14 mouse cellular contexts compared by ENCODE assay signal in genomic region chr11:11892993-11893602, GRCm38 (mm10). TPM values are rescaled to one million over a fixed set of nuclear protein-coding genes. Genes with fewer than 3 reads are reported as not detected.
DNase-seq lines count a peak whose midpoint lies in the region; ATAC-seq and TF ChIP-seq lines count a peak whose summit lies in the region.
"Had no signal": no experiment of that assay in that cellular context is flagged by ENCODE, and none has a peak within 500 bp of the region (broad histone marks: within the 10 kb centered on the region; RNA-seq: fewer than 3 reads in every experiment).

No protein-coding gene starts in this region.

- no peak overlapping the region for H3K9ac ChIP-seq in heart, postnatal 0 days (replicated peaks; ENCODE audit: low read depth, low read length)
- no peak overlapping the region for H3K9ac ChIP-seq in midbrain, postnatal 0 days (replicated peaks; ENCODE audit: low read length, poor library complexity, severe bottlenecking)
- H3K9ac ChIP-seq in midbrain, embryonic 11.5 days (ENCODE audit: low read length), result no peak overlapping the region
- H3K9ac ChIP-seq: liver, embryonic 14.5 days; midbrain, embryonic 13.5 days had no signal

- no peak overlapping the region for H3K4me2 ChIP-seq in heart, postnatal 0 days (ENCODE audit: low read depth, low read length)
- H3K4me2 ChIP-seq in midbrain, postnatal 0 days (ENCODE audit: low read depth, low read length, poor library complexity, severe bottlenecking), result no peak overlapping the region
- H3K4me2 ChIP-seq in midbrain, embryonic 11.5 days, result no peak overlapping the region
- H3K4me2 ChIP-seq in myocyte (ENCODE audit: low read depth), result peak overlapping the region; percentile 43
- H3K4me2 ChIP-seq: midbrain, embryonic 13.5 days had no signal

- H3K4me1 ChIP-seq in heart, postnatal 0 days (ENCODE audit: control insufficient read depth, insufficient read depth), result peaks cover 2% of the 10 kb centered on the region; the same call in 1 of the 2 replicates
- 0 out of 2 replicates have a peak, but pooled peaks cover 4% of the 10 kb centered on the region for H3K4me1 ChIP-seq in midbrain, postnatal 0 days (ENCODE audit: insufficient read depth, low read length)
- H3K4me1 ChIP-seq in midbrain, embryonic 11.5 days (ENCODE audit: control insufficient read depth, insufficient read depth, low read length), result peaks cover 2% of the 10 kb centered on the region; the same call in 1 of the 2 replicates

- H3K4me3 ChIP-seq in heart, postnatal 0 days (ENCODE audit: low read depth, low read length), result no peak overlapping the region
- H3K4me3 ChIP-seq in midbrain, postnatal 0 days (ENCODE audit: low read depth, low read length), result no peak overlapping the region
- no peak overlapping the region for H3K4me3 ChIP-seq in midbrain, embryonic 11.5 days (ENCODE audit: low read depth, low read length)
- no peak overlapping the region for H3K4me3 ChIP-seq in myocyte
- H3K4me3 ChIP-seq: midbrain, embryonic 13.5 days had no signal

- H3ac ChIP-seq in myocyte (ENCODE audit: control insufficient read depth, insufficient read length), result no peak overlapping the region

- peak overlapping the region; percentile 2; the same call in 1 of the 2 replicates for H3K27ac ChIP-seq in heart, postnatal 0 days (ENCODE audit: low read depth)
- no peak overlapping the region for H3K27ac ChIP-seq in midbrain, postnatal 0 days (ENCODE audit: low read depth, low read length)
- H3K27ac ChIP-seq in midbrain, embryonic 11.5 days (ENCODE audit: low read depth, low read length), result no peak overlapping the region
- H3K27ac ChIP-seq: liver, embryonic 14.5 days; macrophage; midbrain, embryonic 13.5 days had no signal

- TF ChIP-seq POLR2A in myocyte (IDR thresholded peaks at IDR 0.05; ENCODE audit: insufficient read length, low read depth), result no peak

- intact Hi-C loops in heart, postnatal 36 days (cut with DNase I), result no loop called here

- no peak for TF ChIP-seq CTCF in heart, postnatal 0 days (IDR thresholded peaks at IDR 0.05; ENCODE audit: low read depth)
- TF ChIP-seq CTCF in midbrain, postnatal 0 days (IDR thresholded peaks at IDR 0.05), result 0 out of 2 replicates have a peak, but pooled peaks have one; percentile 4

- no peak for TF ChIP-seq EP300 in heart, postnatal 0 days (IDR thresholded peaks at IDR 0.05; ENCODE audit: low read depth)

- no peak for DNase-seq in heart, postnatal 0 days (ENCODE audit: low spot score)
- DNase-seq in heart, postnatal 36 days, result no peak
- DNase-seq in midbrain, postnatal 0 days (ENCODE audit: low spot score), result no peak
- no peak for DNase-seq in midbrain, embryonic 11.5 days (ENCODE audit: low spot score, missing footprints)
- no peak for DNase-seq in cerebellum, adult 11-12 months
- DNase-seq in embryo, embryonic 9.5 days (ENCODE audit: extremely low spot score), result no peak
- DNase-seq: cerebellum, adult 9-11 months had no signal

- no peaks in the 10 kb centered on the region for H3K9me3 ChIP-seq in heart, postnatal 0 days (replicated peaks; ENCODE audit: control insufficient read depth, low read length)
- H3K9me3 ChIP-seq in midbrain, postnatal 0 days (ENCODE audit: low read length), result no peaks in the 10 kb centered on the region
- H3K9me3 ChIP-seq in midbrain, embryonic 11.5 days (ENCODE audit: control insufficient read depth, low read length), result no peaks in the 10 kb centered on the region
- H3K9me3 ChIP-seq: G1E; midbrain, embryonic 13.5 days had no signal

- H3K79me2 ChIP-seq in myocyte (ENCODE audit: control insufficient read depth, insufficient read depth), result no peaks in the 10 kb centered on the region

- 74% methylated on average over 10 of the region's 10 CpGs for WGBS in heart, postnatal 0 days
- 52% methylated on average over 10 of the region's 10 CpGs for WGBS in midbrain, postnatal 0 days
- 56% methylated on average over 10 of the region's 10 CpGs for WGBS in midbrain, embryonic 11.5 days

- ATAC-seq in heart, postnatal 0 days (ENCODE audit: insufficient read depth, low read depth), result no peak
- ATAC-seq in midbrain, postnatal 0 days (ENCODE audit: low FRiP score), result no peak
- no peak for ATAC-seq in midbrain, embryonic 11.5 days (ENCODE audit: low FRiP score)
- ATAC-seq: forebrain, embryonic 14.5 days; hindbrain, embryonic 16.5 days; midbrain, embryonic 13.5 days had no signal

- H3K36me3 ChIP-seq in heart, postnatal 0 days (replicated peaks; ENCODE audit: control insufficient read depth, insufficient read depth, low read length), result no peaks in the 10 kb centered on the region
- no peaks in the 10 kb centered on the region for H3K36me3 ChIP-seq in midbrain, postnatal 0 days (ENCODE audit: insufficient read depth, low read length)
- H3K36me3 ChIP-seq in midbrain, embryonic 11.5 days (ENCODE audit: control insufficient read depth, insufficient read depth, low read length), result no peaks in the 10 kb centered on the region
- no peaks in the 10 kb centered on the region for H3K36me3 ChIP-seq in myocyte (ENCODE audit: control insufficient read depth, insufficient read depth)
- H3K36me3 ChIP-seq: G1E; midbrain, embryonic 13.5 days had no signal

- no peaks in the 10 kb centered on the region for H3K27me3 ChIP-seq in heart, postnatal 0 days (ENCODE audit: control insufficient read depth, insufficient read depth, low read length)
- H3K27me3 ChIP-seq in midbrain, postnatal 0 days (ENCODE audit: insufficient read depth, low read length), result no peaks in the 10 kb centered on the region
- no peaks in the 10 kb centered on the region for H3K27me3 ChIP-seq in midbrain, embryonic 11.5 days (ENCODE audit: control insufficient read depth, insufficient read depth, low read length)
- H3K27me3 ChIP-seq in myocyte (ENCODE audit: control insufficient read depth, insufficient read depth, insufficient read length), result no peaks in the 10 kb centered on the region
- H3K27me3 ChIP-seq: midbrain, embryonic 13.5 days had no signal

TF ChIP-seq in myocyte, 11 proteins besides CTCF, POLR2A, EP300 and RAD21:
- TF ChIP-seq TCF12 (IDR thresholded peaks at IDR 0.05; ENCODE audit: insufficient read depth, poor library complexity, severe bottlenecking), result peak; percentile 88
- TF ChIP-seq TCF3 (IDR thresholded peaks at IDR 0.05; ENCODE audit: insufficient read length, low read depth), result peak; percentile 19
- no peak for TF ChIP-seq SRF (IDR thresholded peaks at IDR 0.05; ENCODE audit: control insufficient read depth, insufficient read length, low read depth)
- peak in 2 of 3 experiments; percentile 68 to 88 for TF ChIP-seq MYOG (IDR thresholded peaks at IDR 0.05; ENCODE audit: control insufficient read depth in 1 of 3, insufficient read depth in 1 of 3, insufficient read length in 2 of 3, low read depth in 2 of 3)
- TF ChIP-seq MYOD1 (IDR thresholded peaks at IDR 0.05; ENCODE audit: control insufficient read depth in 1 of 3, insufficient read length in 2 of 3, low read depth in 2 of 3), result peak; percentile 9 to 76 (median 49)

RNA-seq across cellular contexts. Expression of gene Ddc, which starts 4.8 kb away (rescaled TPM):
- 248 and 309 TPM in 2 replicates for total RNA-seq in heart, postnatal 0 days (2014; rRNA removed; ENCODE audit: low replicate concordance)
- 129 and 140 TPM in 2 replicates for polyA plus RNA-seq in heart, postnatal 0 days (2015; fragmentation: Nextera tagmentation; extraction: Ambion mirVana)
- total RNA-seq in heart, postnatal 36 days (2021), result 1 to 10 TPM; 2.1 to 2.4 TPM
- total RNA-seq in midbrain, postnatal 0 days (2014; rRNA removed), result 27.4 and 35.0 TPM in 2 replicates
- 23.0 and 23.4 TPM in 2 replicates for polyA plus RNA-seq in midbrain, postnatal 0 days (2015; fragmentation: Nextera tagmentation; extraction: Ambion mirVana)
- 18.0 and 21.9 TPM in 2 replicates for polyA plus RNA-seq in midbrain, embryonic 11.5 days (2014; fragmentation: Nextera tagmentation; extraction: Ambion mirVana)
- polyA plus RNA-seq in myocyte (2012; fragmentation: generic; extraction: Trizol), result 7.5 TPM
- polyA plus RNA-seq: macrophage had no signal
